Mouse (Mus musculus): Measurements from ENCODE around the gene Ints1. TPM values are rescaled to one million over a fixed set of nuclear protein-coding genes. Genes with fewer than 3 reads are reported as not detected.

Gene Ints1
- polyA plus RNA-seq, 1 experiment: 40.1 TPM

DNA sequence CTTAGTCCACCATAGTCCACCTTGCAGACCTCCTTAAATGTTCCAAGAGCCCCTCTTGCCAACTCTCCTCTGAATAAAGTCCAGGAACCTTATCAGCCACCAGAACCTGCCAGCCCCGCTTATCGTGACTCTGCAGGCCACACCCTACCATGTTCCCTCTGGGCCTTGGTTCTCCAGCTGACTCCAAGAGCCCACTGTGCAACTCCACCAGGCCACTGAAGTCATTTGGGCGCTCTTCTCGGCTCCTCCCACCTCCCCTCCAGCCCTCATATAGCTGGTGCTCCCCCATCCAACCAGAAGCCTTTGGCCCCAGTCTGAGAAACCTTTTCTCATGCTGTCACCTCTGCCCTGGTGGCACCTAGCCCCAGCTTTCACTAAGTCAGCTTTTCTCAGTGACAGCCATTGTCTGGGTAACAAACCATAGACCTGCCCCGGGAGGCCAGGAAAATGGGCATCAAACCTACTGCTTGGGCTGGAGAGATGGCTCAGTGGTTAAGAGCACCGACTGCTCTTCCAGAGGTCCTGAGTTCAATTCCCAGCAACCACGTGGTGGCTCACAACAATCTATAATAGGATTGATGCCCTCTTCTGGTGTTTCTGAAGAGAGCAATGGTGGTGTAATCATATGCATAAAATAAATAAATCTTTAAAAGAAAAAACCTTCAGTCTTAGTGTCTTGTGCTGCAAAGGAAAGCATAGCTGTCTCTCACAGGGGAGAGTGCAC is 36.7 kb downstream of the Ints1 start:
- DNase-seq: no peak
- 83% methylated on average over 7 of the region's 7 CpGs for WGBS
- Histone ChIP-seq H3K27me3 (replicated peaks; ENCODE audit: control insufficient read depth, insufficient read depth, low read length) (no peaks in the 10 kb centered on the region), H3K36me3 (ENCODE audit: control insufficient read depth, insufficient read depth, low read length) (no peaks in the 10 kb centered on the region), H3K27ac (ENCODE audit: insufficient read depth, low read depth, low read length) (no peak overlapping the region), H3K4me1 (ENCODE audit: control insufficient read depth, insufficient read depth, low read length) (peaks cover 12% of the 10 kb centered on the region), H3K4me3 (ENCODE audit: insufficient read depth, low read depth, low read length) (no peak overlapping the region)
- TF ChIP-seq CTCF (conservative IDR thresholded peaks at IDR 0.05; ENCODE audit: insufficient read depth, insufficient read length, low read depth, low read length): no peak
- no peak for TF ChIP-seq POLR2A (IDR thresholded peaks at IDR 0.05; ENCODE audit: low read depth, low read length)

DNA sequence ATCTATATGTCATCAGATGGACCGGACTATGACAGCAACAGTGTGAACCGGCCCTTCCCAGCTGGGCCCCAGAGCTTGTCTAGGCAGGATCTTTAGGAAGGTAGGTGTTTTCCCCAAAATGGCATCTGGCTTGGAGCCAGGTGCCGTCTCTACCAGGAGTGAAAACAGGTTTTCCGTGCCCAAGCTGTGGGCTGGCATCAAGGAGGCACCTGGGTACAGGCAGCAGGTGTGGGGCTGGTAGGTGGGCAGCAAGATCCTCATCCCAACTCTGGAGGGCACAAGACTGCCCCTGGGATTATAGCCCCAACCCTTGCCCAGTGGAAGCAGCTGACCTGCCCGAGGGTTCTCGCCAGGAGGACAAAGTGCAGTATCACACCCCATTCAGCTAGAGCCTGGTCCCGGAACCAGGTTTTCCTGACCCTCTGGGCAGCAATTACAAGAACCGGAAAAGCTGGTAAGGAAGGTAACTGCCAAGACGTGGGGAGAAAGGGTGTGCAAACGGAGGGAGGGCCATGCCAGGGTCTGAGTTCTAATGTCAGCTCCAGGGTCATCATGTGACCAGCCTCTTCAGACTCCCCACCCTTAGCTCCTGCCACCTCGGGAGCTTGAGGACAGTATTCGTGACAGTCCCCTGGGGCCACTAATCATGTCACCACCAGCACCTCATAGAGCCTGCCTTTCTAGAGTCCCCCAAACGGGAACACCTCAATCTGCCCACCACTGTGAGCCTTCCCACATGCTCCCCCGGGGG is 37.5 kb downstream of the Ints1 start:
- no peak overlapping the region for H3K27ac ChIP-seq (ENCODE audit: insufficient read depth, low read depth, low read length)
- H3K27me3 ChIP-seq (replicated peaks; ENCODE audit: control insufficient read depth, insufficient read depth, low read length): no peaks in the 10 kb centered on the region
- TF ChIP-seq POLR2A (IDR thresholded peaks at IDR 0.05; ENCODE audit: low read depth, low read length): no peak
- no peak for TF ChIP-seq CTCF (conservative IDR thresholded peaks at IDR 0.05; ENCODE audit: insufficient read depth, insufficient read length, low read depth, low read length)
- no peaks in the 10 kb centered on the region for H3K36me3 ChIP-seq (ENCODE audit: control insufficient read depth, insufficient read depth, low read length)
- peaks cover 14% of the 10 kb centered on the region for H3K4me1 ChIP-seq (ENCODE audit: control insufficient read depth, insufficient read depth, low read length)
- 52% methylated on average over 14 of the region's 14 CpGs for WGBS
- H3K4me3 ChIP-seq (ENCODE audit: insufficient read depth, low read depth, low read length): no peak overlapping the region
- DNase-seq: peak; percentile 90

DNA sequence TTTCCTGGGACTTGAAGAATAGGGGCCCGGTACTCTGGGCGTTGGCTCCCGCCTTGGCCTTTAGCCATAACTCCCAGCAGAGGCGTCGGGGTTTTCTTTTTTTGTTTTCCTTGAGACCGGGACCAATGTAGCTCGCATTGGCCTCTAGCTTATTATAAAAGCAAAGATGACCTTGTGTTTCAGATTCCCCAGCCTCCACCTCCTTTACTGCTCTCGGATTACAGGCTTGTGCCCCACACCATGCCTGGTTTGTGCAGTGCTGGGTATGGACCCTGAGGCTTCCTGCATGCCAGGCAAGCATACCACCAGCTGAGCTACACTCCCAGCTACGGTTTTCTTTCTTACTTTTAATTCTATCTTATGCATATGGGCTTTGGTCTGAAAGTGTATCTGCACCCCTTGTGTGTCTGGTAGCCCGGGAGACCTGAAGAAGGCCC is 39.0 kb downstream of the Ints1 start:
- TF ChIP-seq CTCF (conservative IDR thresholded peaks at IDR 0.05; ENCODE audit: insufficient read depth, insufficient read length, low read depth, low read length) (no peak), POLR2A (IDR thresholded peaks at IDR 0.05; ENCODE audit: low read depth, low read length) (no peak)
- 10% methylated on average over 10 of the region's 10 CpGs for WGBS
- DNase-seq: no peak
- Histone ChIP-seq H3K36me3 (ENCODE audit: control insufficient read depth, insufficient read depth, low read length) (no peaks in the 10 kb centered on the region), H3K27me3 (replicated peaks; ENCODE audit: control insufficient read depth, insufficient read depth, low read length) (no peaks in the 10 kb centered on the region), H3K4me1 (ENCODE audit: control insufficient read depth, insufficient read depth, low read length) (peaks cover 23% of the 10 kb centered on the region), H3K4me3 (ENCODE audit: insufficient read depth, low read depth, low read length) (no peak overlapping the region), H3K27ac (ENCODE audit: insufficient read depth, low read depth, low read length) (0 out of 2 replicates have a peak overlapping the region, but pooled peaks have one; percentile 21)

DNA sequence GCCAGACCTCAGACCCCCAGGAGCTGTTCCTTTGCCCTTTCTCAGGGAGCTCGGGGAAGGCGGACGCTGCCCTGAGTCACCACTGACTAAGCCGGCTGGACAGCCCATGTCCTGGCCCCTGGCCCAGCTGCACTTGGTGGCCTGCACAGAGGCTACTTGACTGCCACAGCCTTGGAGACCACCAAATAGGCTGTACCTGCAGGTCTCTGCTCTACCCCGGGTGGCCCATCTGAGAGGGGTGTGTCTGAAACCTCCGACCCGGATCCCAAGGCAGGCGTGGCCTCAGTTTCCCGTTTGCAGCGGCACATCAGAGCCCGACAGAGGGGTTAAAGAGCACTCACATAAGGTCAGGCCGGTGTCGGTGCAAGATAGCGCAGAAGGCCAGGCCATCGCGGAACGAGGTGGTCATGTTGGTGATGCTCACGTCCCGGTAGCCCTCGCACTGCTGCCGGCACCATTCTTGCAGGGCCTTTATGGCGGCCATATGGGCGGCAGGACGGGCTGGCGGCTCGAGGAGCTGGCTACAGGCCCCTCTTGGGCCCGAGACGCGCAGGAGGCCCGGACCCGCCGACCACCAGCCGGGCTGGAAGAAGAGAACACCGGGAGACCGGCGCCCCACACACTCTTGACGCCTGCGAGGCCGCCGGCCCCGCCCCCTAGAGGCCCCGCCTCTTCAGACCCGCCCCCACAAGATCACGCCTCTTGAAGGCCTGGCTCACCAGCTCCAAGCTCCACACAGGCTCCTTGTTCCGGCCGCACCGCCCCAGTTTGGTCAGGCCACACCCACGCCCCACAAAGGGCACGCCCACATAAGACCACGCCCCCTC is 39.6 kb downstream of the Ints1 start, which contains the start of gene Micall2:
Gene Micall2, minus strand, starts transcription at position 660 of the 827 bp plus-strand sequence.
- TF ChIP-seq CTCF (conservative IDR thresholded peaks at IDR 0.05; ENCODE audit: insufficient read depth, insufficient read length, low read depth, low read length) (no peak), POLR2A (IDR thresholded peaks at IDR 0.05; ENCODE audit: low read depth, low read length) (no peak)
- DNase-seq: peak; percentile 99
- WGBS: 3% methylated on average over 50 of the region's 50 CpGs
- Histone ChIP-seq H3K36me3 (ENCODE audit: control insufficient read depth, insufficient read depth, low read length) (no peaks in the 10 kb centered on the region), H3K27ac (ENCODE audit: insufficient read depth, low read depth, low read length) (peak within 1 kb of the TSS; percentile 21; the same call in 1 of the 2 replicates), H3K4me1 (ENCODE audit: control insufficient read depth, insufficient read depth, low read length) (peaks cover 27% of the 10 kb centered on the region), H3K27me3 (replicated peaks; ENCODE audit: control insufficient read depth, insufficient read depth, low read length) (no peaks in the 10 kb centered on the region), H3K4me3 (ENCODE audit: insufficient read depth, low read depth, low read length) (peak within 1 kb of the TSS; percentile 41)

DNA sequence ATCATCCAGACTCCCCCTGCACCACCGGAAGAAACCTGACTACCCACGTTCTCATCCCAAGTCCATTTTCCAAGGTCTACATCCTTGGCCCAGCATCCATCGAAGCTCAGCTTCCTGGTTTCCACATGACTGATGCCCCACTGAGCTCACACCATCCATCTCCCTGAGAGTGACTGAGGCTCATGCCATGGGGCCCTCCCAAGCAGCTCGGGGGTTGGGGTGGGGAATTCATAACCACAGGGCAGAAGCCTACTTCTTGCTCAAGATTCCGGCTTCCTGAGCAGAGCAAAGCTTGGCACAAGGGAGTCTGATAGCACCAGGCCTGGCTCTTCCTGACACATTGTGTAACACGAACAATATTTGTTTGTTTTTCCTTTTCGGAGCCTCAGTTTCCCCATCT is 40.7 kb downstream of the Ints1 start:
- H3K27me3 ChIP-seq (replicated peaks; ENCODE audit: control insufficient read depth, insufficient read depth, low read length): no peaks in the 10 kb centered on the region
- peaks cover 33% of the 10 kb centered on the region for H3K4me1 ChIP-seq (ENCODE audit: control insufficient read depth, insufficient read depth, low read length)
- H3K4me3 ChIP-seq (ENCODE audit: insufficient read depth, low read depth, low read length): no peak overlapping the region
- 60% methylated on average over 7 of the region's 7 CpGs for WGBS
- no peak overlapping the region for H3K27ac ChIP-seq (ENCODE audit: insufficient read depth, low read depth, low read length)
- TF ChIP-seq CTCF (conservative IDR thresholded peaks at IDR 0.05; ENCODE audit: insufficient read depth, insufficient read length, low read depth, low read length) (no peak), POLR2A (IDR thresholded peaks at IDR 0.05; ENCODE audit: low read depth, low read length) (no peak)
- H3K36me3 ChIP-seq (ENCODE audit: control insufficient read depth, insufficient read depth, low read length): no peaks in the 10 kb centered on the region
- DNase-seq: no peak

DNA sequence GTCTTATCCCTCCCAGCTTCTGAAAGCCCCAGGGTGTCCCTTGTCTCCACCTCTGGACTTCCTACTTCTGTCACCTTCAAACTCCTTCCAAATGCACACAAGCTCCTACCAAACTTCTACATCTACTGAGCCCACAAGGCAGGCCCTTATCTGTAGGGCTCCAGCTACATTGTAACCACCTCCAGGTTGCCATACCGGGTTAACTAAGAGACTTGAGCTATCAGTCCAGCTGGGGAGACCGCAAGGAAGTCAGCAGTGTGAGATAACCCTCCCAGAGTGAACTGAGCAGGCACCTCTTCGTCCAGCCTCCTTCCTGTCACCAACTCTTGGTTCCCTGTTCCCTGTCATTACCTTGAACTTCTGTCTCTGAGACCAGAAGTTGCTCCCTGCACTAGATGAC is 41.5 kb downstream of the Ints1 start:
- no peak for DNase-seq
- Histone ChIP-seq H3K36me3 (ENCODE audit: control insufficient read depth, insufficient read depth, low read length) (no peaks in the 10 kb centered on the region), H3K4me3 (ENCODE audit: insufficient read depth, low read depth, low read length) (no peak overlapping the region), H3K27ac (ENCODE audit: insufficient read depth, low read depth, low read length) (no peak overlapping the region), H3K27me3 (replicated peaks; ENCODE audit: control insufficient read depth, insufficient read depth, low read length) (no peaks in the 10 kb centered on the region), H3K4me1 (ENCODE audit: control insufficient read depth, insufficient read depth, low read length) (peaks cover 33% of the 10 kb centered on the region)
- TF ChIP-seq CTCF (conservative IDR thresholded peaks at IDR 0.05; ENCODE audit: insufficient read depth, insufficient read length, low read depth, low read length) (no peak), POLR2A (IDR thresholded peaks at IDR 0.05; ENCODE audit: low read depth, low read length) (no peak)
- 62% methylated on average over 3 of the region's 3 CpGs for WGBS
